Mouse (Mus musculus): ENCODE results near the gene Gm11214.

The Gm11214 gene

DNA sequence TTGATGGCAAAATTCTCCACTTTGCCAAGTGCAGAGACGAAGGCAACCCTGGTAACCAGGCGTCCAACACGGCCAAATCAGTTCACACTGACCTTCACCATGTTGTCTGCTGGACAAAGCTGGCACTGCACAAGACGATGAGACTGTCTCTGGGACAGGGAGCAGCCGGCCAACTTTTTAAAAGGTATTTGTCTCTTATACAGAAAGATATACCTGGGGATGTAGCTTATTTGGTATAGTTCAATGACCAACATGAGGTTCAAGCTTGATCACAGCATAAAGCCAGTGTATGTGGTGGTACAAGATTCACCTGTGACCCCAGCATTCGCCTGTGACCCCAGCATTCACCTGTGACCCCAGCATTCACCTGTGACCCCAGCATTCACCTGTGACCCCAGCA is at the start of gene Gm11214:
Gene Gm11214 (minus strand): TSS at position 101 of the 400 bp plus-strand sequence.
- in situ Hi-C loops (cut with MboI; ENCODE audit: low sequenced_read_pairs), result no loop called here

DNA sequence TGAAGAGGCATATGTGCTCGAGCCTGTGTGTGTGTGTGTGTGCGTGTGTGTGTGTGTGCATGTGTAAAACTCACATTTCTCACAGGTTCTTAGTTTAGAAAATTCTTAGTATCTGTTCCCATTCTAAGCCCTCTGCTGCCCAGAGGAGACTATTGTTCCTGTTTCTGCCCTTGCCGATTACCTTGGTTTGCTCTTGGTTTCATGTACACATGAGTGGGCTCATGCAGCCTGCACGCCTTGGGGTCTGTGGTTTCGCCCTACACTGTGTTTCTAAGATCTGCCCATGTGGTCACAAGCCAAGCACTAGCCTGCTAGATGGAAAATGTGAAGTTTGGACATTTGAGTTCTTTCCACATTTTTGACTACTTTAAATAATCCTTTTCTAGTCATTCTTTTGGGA is 48.7 kb upstream of the Gm11214 start:
- in situ Hi-C loops (cut with MboI; ENCODE audit: low sequenced_read_pairs), result no loop called here

DNA sequence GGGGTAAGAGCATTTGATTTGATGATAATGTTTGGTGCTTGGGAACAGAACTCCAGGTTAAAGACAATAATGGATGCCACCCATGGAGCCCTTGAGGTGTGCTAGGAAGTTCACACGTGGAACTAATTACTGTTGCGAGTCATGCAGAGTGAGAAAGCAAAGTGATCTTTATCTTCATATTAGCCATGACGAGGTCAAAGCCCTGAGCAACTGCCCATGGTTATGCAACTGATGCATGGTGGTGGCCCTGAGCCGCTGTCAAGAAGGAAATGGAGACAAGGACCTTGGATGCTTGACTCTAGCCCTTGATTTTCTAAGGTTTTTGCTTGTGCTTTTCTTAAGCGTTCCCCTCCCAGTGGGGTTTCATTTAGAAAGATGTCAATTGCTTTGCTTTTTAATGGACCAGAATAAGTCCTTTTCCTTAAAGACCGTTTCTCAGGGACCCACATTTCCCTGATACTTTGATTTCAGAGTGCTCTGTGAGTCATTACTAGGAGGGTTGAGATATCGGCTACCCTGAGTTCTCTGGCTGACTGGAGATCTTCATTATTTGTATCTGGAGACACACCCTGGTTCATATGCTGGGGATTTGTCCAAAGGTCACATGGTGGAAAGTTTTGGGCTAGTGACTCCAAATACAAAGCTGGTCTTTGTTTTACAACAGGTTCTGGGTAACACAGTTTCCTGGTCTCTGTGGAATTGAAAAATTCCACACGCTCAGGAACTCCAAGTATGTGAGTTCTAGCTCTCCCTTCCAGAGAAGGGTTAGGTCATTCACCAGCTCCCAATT is 47.4 kb upstream of the Gm11214 start:
- in situ Hi-C loops (cut with MboI; ENCODE audit: low sequenced_read_pairs), result no loop called here

DNA sequence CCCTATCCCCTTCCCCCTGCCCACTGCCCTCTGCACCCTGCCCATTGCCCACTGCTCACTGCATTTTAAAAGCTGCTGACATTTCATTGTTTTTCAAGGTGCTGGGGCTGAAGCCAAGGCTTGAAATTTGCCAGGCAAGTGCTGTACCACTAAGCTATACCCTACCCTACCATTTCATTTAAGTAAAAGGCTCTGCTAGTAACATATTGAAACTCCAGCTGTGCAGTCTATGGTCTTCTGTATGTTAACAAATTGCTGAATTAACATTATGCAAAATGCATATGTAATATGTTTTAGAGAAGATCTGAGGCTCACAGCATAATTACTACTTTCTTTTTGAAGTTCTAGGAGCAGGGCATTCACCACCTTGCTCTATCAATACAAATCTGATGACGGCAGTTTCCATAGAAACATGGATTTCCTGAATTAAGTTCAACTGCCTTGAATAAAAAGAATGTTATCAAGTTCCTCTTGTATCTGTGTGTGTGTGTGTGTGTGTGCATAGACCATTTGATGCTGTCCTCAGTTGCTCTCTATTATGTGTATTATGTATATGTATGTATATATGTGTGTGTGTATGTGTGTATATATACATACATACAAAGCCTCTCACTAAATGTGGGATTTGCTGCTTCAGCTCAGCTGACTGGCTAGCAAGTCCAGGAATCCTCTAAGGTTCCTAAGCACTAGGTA is 43.2 kb upstream of the Gm11214 start:
- in situ Hi-C loops (cut with MboI; ENCODE audit: low sequenced_read_pairs), result no loop called here

DNA sequence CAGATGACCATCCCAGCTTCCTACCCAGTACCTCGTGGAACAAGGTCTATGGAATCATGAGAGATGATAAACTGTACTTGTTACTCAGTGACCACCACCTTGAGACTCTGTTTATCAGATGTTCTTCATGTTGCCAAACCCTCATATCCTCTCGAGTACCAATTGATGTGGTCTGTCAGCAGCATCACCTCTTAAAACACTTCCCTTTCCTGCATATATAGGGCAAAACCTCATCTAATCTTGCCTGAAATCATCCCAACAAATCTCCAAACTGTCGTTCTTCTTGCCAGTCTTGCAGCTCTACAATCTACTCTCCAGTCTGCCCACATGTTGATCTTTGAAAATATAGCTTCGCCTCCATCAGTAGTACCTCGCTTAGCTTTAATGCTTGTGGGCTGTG is 41.1 kb upstream of the Gm11214 start:
- in situ Hi-C loops (cut with MboI; ENCODE audit: low sequenced_read_pairs), result no loop called here

DNA sequence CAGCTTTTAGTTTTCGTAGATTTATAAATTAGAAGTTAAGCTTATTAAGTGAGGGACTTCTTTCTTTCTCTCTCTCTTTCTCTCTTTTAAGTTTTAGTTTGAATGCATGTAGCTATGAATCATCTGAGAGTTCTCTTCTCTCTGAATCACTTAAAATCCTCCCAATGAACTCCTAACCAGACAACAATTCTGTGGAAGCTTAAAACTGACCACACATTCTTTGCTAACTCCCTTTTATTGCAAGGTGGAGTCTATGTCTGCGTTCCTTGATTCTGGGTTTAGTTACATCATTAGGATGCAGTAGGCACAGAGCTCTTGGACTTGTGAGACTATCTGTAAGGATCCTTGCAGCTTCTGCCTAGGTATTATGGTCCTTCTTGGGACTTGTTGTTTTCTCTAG is 40.5 kb upstream of the Gm11214 start:
- in situ Hi-C loops (cut with MboI; ENCODE audit: low sequenced_read_pairs), result no loop called here

DNA sequence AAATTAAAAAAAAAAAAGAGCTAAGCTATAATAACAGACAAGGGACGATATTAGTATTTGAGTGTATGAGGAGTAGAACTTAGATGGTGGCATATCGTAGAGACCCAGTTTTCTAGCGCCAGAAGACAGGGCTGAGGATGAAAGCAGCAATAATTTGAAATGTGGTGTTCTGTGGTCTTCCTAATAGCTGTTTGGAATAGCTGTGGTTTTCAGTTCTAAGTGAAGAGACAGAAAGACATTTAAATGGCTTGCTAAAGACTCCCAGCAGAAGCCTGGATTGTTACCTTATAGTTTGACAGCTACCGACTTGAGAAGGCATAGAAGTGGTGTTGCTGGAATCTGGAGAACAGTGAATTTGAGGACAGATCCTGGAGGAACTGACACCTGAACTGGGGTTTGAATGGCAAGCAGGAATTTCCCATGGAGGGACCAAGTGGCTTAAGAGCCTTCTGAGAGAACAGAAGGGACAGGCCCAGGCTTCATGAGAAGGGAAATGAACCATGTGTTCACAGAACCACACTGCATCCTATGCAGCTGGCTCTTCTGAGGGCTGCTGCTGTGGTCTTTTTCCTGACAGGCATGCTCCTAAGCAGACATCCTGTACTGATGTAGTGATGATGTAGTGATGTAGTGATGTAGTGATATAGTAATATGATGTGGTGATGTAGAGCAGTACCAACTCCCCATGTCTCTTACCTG is 39.0 kb upstream of the Gm11214 start:
- in situ Hi-C loops (cut with MboI; ENCODE audit: low sequenced_read_pairs), result no loop called here

DNA sequence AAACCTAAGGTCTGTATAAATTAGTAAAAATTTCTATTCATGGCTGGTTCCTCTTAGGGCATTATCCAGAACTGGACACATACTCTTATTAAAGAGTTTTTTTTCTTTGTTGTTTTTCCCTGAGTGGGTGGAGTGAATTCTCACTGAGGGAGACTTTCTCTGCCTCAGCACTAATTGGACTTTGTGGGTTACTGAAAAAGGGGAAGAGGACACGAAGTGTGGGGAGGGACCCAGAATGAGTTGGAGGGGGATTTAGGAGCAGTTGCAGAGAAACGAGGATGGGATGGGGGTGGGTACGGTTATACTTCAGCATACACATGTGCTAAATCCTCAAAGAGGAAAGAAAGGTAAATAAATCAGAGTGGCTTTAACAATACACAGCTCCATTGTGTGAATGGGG is 36.6 kb upstream of the Gm11214 start:
- in situ Hi-C loops (cut with MboI; ENCODE audit: low sequenced_read_pairs), result loop anchor here (25.0 kb wide), 1 partner anchor 238 kb away; no protein-coding TSS in a partner anchor

DNA sequence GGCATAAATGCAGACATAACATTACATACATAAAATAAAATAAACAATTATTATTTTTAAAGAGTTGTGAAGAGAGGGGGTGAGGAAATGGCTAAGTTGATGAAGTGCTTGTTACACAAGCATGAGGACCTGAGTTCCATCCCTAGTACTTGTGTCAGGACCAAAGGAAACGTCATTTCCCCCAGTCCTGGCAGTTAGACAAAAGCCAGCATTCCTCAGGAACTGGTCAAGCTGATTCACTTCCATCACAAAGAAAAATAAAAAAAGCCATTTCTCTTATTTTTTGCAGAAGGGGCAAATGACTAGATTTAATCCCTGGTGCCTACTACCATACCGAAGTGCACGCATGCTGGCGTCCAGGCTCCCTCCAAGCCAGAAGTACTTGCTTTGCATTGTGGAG is 33.7 kb upstream of the Gm11214 start:
- in situ Hi-C loops (cut with MboI; ENCODE audit: low sequenced_read_pairs), result loop anchor here (25.0 kb wide), 1 partner anchor 240 kb away; no protein-coding TSS in a partner anchor

DNA sequence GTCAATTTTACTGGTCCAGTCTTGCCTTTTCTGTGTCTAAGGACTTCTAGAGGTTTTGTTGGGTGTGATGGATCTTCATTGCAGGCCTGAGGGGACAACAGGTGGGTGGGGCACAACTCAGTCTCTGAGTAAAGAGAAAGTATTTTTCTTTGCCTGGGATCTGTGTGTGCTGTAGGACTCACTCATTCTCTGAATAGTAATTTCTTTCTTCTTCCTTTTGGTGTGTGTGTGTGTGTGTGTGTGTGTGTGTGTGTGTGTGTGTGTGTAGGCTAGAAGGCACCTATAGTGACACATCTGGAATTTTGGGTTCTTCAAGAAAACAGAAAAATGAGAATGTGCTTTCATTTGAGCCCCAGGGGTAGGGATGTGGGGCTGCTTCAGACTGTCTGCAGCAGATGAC is 29.2 kb upstream of the Gm11214 start:
- in situ Hi-C loops (cut with MboI; ENCODE audit: low sequenced_read_pairs), result loop anchor here (25.0 kb wide), 1 partner anchor 245 kb away; no protein-coding TSS in a partner anchor

DNA sequence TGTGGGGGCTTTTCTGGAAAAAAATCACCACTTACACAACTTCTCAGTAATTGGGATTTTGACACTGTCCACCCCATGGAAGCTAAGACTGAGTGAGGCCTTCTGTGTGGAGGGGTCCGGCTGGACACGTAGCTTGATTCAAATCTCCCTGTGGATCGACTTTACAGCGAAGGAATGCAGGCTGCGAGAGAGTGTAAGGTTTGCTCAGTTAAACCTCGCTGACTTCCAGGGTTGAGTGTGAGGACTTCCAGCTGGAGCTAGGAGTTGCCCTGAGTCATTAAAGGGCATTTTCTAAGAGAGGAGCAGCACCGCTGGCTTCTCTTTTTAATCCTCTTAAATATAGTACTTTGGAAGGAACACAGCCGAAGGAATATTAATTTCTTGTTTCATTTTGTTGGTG is 24.2 kb upstream of the Gm11214 start:
- in situ Hi-C loops (cut with MboI; ENCODE audit: low sequenced_read_pairs), result loop anchor here (10.0 to 25.0 kb wide), 2 partner anchors 157 to 250 kb away; no protein-coding TSS in a partner anchor

DNA sequence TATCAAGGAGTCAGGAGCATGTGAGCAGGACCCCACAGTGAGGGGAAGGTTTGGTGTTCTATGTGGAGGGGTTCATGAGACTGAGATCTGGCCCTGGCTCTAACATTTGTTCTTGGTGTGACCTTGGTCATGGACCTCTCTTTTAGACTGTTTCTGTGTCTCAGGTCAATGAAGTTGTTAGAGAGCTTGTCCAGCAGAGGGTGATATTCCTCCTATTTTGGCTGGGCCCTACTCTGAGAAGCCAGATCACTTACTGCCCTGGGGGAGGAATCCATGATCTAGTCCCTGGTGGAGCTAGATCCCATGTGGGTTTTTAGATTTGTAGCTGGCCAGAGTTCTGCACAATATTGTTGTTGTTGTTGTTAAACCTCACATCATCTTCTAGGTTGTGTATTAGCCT is 23.0 kb upstream of the Gm11214 start:
- in situ Hi-C loops (cut with MboI; ENCODE audit: low sequenced_read_pairs), result loop anchor here (10.0 to 25.0 kb wide), 2 partner anchors 159 to 251 kb away; no protein-coding TSS in a partner anchor

DNA sequence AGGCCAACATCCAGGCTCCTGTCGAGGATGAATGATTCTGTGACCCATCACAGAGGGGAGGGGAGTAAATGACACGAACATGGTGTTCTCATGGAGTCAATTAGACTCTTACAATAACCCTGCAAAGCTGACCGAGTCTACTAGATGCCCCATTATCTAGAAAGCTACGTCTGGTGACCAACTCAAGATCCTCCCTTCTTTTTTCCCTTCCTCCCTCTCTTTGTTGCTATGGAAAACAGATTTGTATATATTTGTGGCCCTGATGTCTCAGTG is 22.0 kb upstream of the Gm11214 start:
- in situ Hi-C loops (cut with MboI; ENCODE audit: low sequenced_read_pairs), result loop anchor here (10.0 to 25.0 kb wide), 2 partner anchors 160 to 252 kb away; no protein-coding TSS in a partner anchor

DNA sequence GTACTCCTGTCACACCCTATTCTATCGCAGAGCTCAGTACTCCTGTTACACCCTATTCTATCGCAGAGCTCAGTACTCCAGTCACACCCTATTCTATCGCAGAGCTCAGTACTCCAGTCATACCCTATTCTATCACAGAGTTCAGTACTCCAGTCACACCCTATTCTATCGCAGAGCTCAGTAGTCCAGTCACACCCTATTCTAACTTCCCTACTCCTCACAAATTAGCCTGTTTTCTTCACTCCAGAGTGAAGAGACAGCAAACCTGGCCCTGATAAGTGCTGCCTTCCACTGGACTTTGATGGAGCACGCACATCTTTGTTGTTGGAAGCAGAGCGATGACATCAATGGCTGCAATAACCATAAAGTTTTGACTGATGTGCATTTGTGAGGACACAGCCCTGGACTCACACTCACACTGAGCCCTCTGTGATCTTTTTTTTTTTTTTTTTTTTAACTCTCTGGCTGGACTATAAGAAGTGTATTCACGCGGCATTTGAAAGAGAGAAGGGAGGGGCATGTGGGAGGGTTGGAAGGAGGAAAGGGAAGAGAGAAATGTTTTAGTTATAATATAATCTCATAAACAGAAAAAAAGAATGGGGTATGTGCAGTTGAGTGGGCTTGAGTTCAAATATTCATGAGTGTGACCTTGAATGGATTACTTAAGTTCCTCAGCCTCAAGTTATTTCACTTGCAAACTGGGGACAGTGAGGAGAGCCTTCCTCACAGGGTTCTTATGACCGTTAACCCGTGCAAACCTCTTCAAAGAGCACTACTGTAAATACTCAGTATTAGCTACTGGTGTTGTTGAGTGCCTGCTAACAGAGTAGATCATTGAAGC is 21.5 kb upstream of the Gm11214 start:
- in situ Hi-C loops (cut with MboI; ENCODE audit: low sequenced_read_pairs), result loop anchor here (10.0 to 25.0 kb wide), 2 partner anchors 160 to 253 kb away; no protein-coding TSS in a partner anchor

DNA sequence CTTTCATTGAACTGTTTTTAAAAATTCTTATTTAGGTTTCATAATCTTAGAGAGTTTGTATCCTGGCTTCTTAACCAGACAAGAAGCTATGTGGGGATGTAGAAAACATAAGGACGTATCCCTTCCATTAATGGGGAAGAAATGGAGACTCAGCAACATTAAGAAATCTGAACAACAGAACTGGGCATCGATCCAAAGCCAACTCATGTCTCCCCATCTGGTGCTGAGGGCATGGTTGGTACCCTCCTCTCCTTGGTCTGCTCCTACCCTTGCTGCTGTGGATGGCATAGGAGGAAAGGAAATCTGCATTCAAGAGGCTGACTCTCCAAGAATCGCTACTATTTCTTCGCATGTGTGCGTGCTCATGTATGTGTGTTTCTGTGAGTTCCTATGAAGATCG is 20.5 kb upstream of the Gm11214 start:
- in situ Hi-C loops (cut with MboI; ENCODE audit: low sequenced_read_pairs), result loop anchor here (10.0 to 25.0 kb wide), 2 partner anchors 161 to 254 kb away; no protein-coding TSS in a partner anchor

DNA sequence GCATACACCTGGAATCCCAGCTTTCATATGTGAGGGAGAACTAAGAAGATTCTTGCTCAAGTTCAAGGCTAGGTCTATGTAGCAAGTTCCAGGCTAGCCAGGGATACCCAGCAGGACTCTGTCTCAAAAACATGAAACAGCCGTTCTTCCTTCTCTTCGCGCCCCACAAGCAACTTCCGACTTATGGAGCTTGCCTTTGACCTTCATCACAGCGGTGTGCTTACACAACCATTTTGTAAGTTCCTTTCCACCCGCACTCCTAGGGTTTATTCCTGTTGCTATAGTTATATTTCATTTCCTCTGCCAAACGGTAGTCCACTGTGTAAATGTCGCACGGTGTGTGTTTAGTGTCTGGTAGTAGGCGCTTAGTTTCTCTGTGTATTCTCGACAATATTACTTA is 19.9 kb upstream of the Gm11214 start:
- in situ Hi-C loops (cut with MboI; ENCODE audit: low sequenced_read_pairs), result loop anchor here (10.0 to 25.0 kb wide), 2 partner anchors 162 to 254 kb away; no protein-coding TSS in a partner anchor

DNA sequence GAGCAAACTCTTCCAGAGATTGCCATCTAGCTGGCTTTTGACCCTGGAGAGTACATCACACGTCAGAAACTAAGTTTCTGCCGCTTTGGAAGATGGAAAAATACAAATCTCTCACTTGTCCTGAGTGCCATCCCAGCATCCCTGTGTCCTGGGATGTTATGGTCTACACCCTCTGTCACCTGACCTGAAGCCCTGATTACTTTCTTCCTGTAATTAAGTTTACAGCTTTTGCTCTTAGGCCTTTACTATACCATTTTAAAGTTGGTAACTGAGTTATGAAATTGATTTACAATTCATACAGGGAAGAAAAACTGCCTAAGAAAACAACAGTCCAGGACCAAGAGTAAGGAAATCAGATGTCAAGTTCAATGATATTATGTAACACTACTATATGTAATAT is 19.3 kb upstream of the Gm11214 start:
- in situ Hi-C loops (cut with MboI; ENCODE audit: low sequenced_read_pairs), result loop anchor here (10.0 to 25.0 kb wide), 2 partner anchors 162 to 255 kb away; no protein-coding TSS in a partner anchor

DNA sequence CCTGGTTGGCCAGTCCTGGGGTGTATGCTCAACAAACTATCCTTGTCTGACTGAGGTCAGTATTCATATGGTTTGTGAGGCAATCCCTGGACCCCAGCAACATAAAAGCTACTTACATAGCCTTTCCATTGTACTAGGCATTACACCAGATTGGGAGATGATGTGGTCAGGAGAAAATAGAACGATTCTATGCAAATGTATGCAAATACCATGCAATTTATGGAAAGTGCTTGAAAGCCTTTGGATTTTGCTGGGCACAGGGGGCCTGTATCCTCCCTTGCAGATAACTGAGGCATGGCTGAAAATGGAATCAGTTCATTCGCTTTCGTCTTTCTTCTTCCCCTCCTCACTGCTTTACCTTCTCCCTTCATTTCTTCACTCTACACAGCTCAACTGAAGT is 18.4 kb upstream of the Gm11214 start:
- in situ Hi-C loops (cut with MboI; ENCODE audit: low sequenced_read_pairs), result loop anchor here (10.0 to 25.0 kb wide), 2 partner anchors 163 to 256 kb away; no protein-coding TSS in a partner anchor

DNA sequence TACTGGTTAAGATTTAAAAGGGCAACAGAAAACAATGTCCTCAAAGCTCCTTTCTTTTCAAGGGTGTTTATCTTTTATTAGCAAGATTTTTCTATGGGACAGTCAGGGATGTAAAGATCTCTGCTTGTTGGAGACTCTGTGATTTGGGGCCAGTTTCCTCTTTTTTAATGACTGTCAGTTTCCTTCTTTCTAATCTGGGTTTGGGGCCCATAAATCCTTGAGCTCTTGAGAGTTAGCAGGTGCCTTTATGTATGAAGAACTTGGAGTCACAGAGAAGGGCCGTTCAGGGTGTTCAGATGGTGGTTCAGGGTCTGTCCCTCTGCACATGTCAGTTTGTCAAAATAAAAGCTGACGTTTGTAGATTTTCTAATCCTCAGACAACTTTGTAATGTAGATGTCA is 11.9 kb upstream of the Gm11214 start:
- in situ Hi-C loops (cut with MboI; ENCODE audit: low sequenced_read_pairs), result loop anchor here (25.0 kb wide), 1 partner anchor 262 kb away; no protein-coding TSS in a partner anchor

DNA sequence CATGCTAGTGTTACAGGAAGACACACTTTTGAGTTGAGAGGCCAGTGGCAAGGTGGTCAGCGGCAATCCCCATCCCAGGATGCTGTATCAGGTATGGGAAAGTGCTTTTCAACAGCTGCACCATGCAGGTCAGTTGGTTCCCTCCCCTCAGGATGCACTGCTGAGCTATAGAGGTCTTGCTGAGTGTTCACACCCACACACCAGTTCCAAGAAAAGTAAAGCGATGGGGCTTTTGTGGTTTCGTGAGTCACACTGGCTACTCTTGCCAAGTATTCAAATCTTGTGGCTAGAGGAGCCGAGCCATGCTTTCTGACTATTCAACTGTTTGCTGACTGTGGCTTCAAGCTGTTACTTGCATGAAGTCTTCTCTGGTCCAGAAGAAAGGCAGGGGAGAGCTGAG is 5.1 kb upstream of the Gm11214 start:
- in situ Hi-C loops (cut with MboI; ENCODE audit: low sequenced_read_pairs), result no loop called here
